Mouse (Mus musculus): Measurements from ENCODE around the gene Mmadhc.

Mmadhc gene

DNA sequence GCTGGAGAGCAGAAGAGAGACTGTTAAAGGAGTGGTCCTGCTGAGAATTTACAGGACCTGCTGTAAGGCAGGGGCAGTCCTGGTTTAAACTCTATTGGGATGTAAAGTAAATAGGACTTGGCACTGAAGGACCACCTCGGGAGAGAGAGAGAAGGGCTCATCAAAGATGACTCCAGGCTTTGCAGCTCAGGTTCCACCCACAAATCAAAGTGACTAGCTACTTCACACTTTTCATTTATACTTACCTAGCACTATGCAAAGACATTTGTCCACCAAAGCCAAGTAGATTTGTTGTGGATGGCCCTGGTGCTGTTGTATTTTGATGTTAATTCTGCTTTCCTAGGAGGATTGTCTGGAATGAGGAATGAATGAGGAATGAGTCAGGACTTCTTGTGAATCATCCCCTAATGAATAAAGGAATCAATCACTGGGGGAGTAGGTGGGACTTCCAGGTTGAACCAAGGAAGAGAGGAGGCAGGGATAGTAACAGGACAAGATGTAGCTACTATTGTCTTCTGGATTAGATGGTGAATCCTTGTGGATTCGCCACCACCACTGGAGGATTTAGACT lies 31.3 kb downstream of the Mmadhc start:
- no peak for DNase-seq (ENCODE audit: low spot score)

DNA sequence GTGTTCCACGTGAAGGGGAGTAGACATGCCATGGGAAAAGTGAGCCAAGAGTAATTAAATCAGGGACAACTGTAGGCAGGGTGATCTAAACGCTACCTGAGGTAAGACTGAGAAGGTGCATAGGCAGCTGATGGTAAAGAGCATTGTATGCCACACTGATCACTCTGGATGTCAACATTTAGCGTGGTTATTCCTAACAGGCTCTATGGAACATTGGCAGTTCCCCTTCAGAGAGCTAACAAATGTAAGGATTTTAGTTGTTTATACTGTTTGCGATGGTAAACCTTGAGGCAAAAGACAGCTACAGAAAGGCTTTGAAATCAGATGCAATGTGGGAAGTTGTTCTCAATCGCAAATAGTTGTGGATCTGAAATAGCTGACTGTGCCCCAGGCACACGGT lies 32.5 kb downstream of the Mmadhc start:
- no peak for DNase-seq (ENCODE audit: low spot score)

DNA sequence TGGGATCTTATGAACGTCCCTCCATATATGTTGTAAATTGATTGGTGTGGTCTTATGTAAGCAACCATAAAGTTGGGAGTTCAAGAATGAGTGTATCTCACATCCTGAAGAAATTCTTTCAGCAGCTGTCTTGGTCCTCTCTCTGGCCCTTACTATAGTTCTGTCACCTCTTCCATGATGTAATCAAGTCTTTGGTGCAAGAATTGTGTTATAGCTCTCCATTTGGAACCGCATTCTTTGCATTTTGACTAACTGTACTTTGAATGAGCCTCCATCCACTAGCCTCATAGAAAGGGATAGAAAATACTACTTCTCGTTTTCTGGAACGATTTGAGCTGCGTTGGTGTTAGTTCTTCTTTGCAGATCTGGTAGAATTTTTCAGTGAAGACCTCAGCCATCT lies 41.6 kb downstream of the Mmadhc start:
- no peak for DNase-seq (ENCODE audit: low spot score)

DNA sequence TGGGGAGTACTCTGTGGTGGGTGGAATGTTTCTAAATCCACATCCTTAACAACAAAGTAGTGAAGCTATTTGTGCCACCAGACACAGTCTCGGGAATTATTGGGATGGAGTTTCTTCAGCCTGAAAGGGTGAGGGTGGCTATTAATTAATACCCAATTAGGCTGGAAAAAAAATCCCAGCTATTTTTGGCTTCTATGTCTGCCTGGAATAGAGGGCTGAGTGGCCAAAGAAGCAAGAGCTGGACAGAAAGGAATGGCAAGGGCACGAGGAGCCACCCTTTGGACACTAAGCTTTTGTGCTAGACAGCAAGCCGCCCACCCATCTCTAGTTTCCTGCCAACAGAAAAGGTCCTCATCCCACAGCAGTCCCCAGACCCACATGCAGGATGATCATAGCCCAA lies 48.0 kb downstream of the Mmadhc start:
- no peak for DNase-seq (ENCODE audit: low spot score)

DNA sequence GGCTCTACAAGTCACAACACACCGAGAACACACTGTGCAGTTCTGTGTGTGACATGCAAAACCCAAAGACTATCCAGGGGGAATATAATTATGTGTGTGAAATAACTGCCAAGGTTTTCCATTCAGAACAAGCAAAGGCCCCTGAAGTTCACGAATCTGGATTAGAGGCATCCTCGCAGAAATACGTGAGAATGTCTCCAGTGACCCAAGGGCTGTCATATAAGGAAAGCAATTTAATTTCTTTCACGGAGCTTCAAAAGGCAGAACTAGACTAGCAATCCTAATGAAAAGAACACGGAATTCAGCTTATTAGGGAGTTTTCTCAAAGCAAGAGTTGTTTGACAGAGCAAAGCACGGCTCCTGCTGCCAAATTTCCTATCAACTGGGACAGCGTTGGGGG lies 63.1 kb downstream of the Mmadhc start:
- no peak for DNase-seq (ENCODE audit: low spot score)

Measured in lung, postnatal 25 days (tissue).